Mouse (Mus musculus) spleen, postnatal 10 days (tissue): ENCODE measurements around the gene Olfr1404.
"Not testable (repeated sequence)": the region's sequence is repeated elsewhere in the genome, so short reads cannot be mapped to it uniquely, and the experiment has no call there.

Experiments used
- DNase-seq, 2 experiments: peaks; one replicate each; pipeline ENCODE4 v3.0.0; 2021 to 2022; ENCODE audit warnings: low spot score in 2 of 2

Olfr1404 gene

GRCm38 (mm10) chr1:173212092-173212491 lies at the start of gene Olfr1404:
Olfr1404 (plus strand) TSS chr1:173212392.
- DNase-seq, result no peak

GRCm38 (mm10) chr1:173174154-173174842 lies 37.9 kb upstream of the Olfr1404 start:
- DNase-seq, result no peak

DNA sequence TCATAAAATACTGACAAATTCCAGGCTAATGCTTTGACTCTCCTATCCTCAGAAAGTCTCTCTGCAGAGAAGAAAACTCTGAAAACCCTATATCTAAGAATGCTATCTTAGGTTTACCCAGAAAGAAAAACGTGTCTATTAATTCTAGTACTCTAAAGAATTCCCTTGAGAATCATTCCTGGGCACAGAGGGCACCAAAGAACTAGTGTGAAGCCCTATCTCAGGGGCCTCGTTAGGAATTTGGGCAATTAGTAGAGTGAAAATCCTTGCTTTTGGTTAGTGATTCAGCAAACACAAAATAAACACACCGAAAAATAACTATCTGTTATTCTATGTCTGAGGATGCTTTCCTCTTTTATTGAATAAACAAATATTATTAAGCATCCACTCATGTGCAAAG lies 21.7 kb upstream of the Olfr1404 start, which contains the start of gene Olfr1406:
Olfr1406 (minus strand) TSS at position 101 of the 400 bp plus-strand sequence.
- DNase-seq, result no peak

DNA sequence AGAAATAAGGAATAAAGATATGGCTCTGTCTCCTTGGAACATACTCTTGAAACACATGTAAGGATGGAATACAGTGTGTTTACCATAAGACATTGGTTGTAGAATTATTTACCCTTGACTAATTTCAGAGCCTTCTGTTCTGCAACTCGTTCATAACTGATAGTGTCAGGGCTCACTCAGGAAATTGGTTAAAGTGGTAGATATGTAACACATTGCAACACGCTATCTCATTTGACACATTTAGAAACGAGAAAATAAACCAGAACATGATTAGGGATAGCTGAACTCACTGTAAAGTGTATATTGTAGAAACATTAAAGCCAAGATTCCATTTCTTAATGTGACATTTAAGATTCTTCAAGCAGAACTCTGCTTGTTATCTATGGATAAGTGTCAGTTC lies 20.1 kb upstream of the Olfr1404 start:
- no peak for DNase-seq

DNA sequence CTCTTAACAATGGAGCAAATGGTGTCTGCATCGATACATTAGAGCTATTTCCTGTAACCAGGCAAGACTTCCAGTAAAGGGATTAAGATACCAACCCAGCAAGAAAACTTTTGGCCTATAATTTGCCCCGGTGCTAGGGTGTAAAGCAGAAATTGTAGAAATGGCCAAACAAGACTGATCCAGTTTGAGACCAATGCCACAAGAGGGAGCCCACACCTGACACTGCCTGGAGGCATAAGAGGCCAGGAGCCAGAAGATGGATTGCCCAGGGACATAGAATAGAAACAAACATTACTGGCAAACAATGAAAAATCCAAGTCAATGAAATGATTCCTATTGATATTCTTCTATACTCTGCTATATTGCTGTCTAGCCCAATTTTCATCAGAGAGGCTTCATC lies 15.8 kb upstream of the Olfr1404 start:
- DNase-seq, result no peak

DNA sequence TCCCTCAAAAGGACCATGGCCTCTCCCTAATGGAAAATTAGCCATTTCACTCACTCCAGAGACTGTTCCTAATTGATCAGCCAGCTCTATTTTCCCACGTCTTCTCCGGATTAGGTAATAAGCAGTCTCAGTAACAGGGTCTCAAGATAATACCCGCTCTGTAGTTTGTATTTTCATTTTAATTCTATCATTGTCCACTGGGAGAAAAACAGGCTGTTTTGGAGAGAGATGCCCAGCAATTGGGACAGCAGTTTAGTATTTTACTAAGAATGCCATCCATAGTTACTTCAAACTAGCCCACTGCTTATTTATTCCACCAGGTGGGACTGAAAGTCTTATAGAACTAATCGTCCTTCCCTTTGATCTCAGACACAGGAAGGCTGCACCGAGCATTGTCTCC lies 14.7 kb upstream of the Olfr1404 start, which contains the start of gene Olfr218:
Olfr218 (plus strand) TSS at position 301 of the 400 bp plus-strand sequence.
- DNase-seq, result no peak

GRCm38 (mm10) chr1:173216481-173216880 lies 4.3 kb downstream of the Olfr1404 start:
- no peak for DNase-seq

GRCm38 (mm10) chr1:173227081-173227480 lies 14.9 kb downstream of the Olfr1404 start, which contains the start of gene Fcer1a:
Fcer1a (minus strand) TSS chr1:173227214.
- no peak for DNase-seq

GRCm38 (mm10) chr1:173237004-173237403 lies 24.8 kb downstream of the Olfr1404 start:
- not testable (repeated sequence) for DNase-seq

GRCm38 (mm10) chr1:173249888-173250287 lies 37.7 kb downstream of the Olfr1404 start:
- DNase-seq, result no peak

- DNase-seq, result no peak
These were observed 53.5 kb downstream of the Olfr1404 start, which contains the start of gene Olfr418 for GRCm38 (mm10) chr1:173265701-173266100. Olfr418 (plus strand) TSS chr1:173266001.
